Mouse (Mus musculus): ENCODE measurements around the gene Lgals7. TPM values are rescaled to one million over a fixed set of nuclear protein-coding genes. Genes with fewer than 3 reads are reported as not detected.
A peak's percentile ranks its signal among the peaks of the same experiment; 100 is the strongest.

The Lgals7 gene
- total and polyA plus RNA-seq, 2 experiments, result not detected

DNA sequence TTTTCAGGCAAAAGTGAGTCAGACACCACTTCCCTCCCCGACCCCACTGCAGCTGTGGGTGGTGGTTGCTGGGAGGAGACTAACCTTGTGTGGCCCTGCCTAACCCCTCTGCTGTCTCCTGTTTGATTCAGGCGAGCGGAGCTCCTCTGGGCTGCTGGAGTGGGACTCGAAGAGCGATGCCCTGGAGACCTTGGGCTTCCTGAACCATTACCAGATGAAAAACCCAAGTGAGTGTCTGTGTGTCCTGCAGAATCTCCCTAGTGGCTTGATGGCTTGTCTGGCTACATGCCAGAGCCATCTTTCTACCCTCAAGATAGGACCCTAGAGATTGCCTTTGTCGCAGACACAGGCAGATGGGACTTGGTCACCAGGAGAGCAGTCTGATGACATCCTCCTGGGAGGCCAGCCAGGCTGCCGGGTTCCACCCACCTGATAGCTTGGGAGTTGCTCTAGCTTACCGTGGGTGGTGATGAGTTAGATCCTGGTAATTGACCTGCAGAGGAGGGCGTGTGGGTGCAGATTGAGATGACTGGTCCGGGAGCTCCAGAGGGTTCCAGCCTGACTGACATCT is 42.3 kb upstream of the Lgals7 start:
- peaks cover 56% of the 10 kb centered on the region for H3K36me3 ChIP-seq (ENCODE audit: control insufficient read depth, insufficient read depth, low read length)
- H3K4me3 ChIP-seq (ENCODE audit: insufficient read depth, low read depth, low read length), result no peak overlapping the region
- WGBS, result 24% methylated on average over 10 of the region's 10 CpGs
- no peaks in the 10 kb centered on the region for H3K27me3 ChIP-seq (ENCODE audit: control insufficient read depth, insufficient read depth, low read length)
- H3K4me1 ChIP-seq (ENCODE audit: control insufficient read depth, insufficient read depth, low read length), result peaks cover 50% of the 10 kb centered on the region
- H3K79me2 ChIP-seq (ENCODE audit: control insufficient read depth, insufficient read depth, low read length), result peaks cover 2% of the 10 kb centered on the region; the same call in 1 of the 2 replicates
- TF ChIP-seq CTCF (IDR thresholded peaks at IDR 0.05; ENCODE audit: low read depth, low read length) (no peak), POLR2A (IDR thresholded peaks at IDR 0.05; ENCODE audit: extremely low read depth, insufficient read depth, low read length) (no peak)
- H3K9ac ChIP-seq (ENCODE audit: low read depth, low read length), result no peak overlapping the region
- peak overlapping the region; percentile 3 for H3K27ac ChIP-seq (replicated peaks; ENCODE audit: insufficient read depth, low read depth, low read length)
- peak; percentile 74 for DNase-seq (ENCODE audit: extremely low read depth, low read depth, low spot score)

DNA sequence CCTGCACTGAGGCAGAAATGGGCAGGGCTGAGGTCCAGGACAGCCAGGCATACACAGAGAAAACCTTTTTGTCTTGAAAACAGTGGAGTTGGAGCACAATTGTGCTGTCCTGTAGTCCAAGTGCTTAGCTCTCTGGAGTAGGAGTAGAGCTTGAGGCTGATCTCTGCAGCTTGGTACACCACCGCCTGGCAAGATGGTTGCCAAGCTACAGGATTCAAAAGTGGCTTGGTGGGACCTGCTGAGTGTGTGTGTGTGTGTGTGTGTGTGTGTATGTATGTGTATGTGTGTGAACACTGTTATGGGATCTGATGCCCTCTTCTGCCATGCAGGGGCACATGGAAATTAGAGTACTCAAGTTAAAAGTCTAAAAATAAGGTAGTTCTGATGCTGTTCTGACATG is 41.1 kb upstream of the Lgals7 start:
- H3K9ac ChIP-seq (ENCODE audit: low read depth, low read length), result no peak overlapping the region
- peak overlapping the region; percentile 36 for H3K27ac ChIP-seq (replicated peaks; ENCODE audit: insufficient read depth, low read depth, low read length)

DNA sequence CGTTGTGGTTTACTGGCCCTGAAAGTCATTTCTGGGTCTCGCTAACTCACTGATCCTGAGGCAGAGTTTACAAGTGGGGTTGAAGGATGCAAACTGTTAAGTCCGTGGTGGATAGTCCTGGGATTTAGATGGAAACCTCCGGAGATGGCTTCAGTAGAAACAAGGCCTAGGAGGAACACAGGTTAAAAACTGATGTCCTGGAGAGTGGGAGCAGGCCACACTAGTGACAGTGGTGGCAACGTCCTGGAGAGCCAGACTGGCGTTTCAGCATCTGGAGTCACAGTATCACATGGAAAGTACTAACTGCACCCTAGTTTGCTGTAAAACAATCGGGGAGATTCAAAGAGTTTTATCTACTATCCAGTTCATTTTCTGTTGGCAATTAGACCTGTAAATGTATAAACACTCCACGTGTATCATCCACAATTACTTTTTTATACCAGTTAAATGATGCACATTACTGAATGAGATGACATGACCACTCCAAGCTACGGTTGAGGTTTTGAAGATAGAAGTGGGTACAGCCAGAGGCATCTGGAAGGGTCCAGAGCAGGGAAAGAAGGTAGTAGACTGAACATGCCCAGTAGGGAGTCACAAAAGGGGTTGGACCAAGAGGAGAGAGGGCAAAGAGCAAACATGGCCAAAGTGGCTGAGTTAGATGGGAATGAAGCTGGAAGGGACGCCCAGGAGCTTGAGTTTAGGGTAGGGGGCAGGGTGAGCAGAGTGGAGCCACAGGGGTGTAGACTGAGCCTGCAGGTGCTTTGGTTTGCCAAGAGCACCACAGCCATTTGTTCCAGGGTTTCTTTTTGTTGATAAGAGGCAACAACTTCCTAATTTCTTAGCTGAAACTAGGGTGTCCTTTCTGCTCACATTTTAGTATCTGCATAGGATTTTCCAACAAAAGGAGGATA is 40.4 kb upstream of the Lgals7 start:
- no peaks in the 10 kb centered on the region for H3K27me3 ChIP-seq (ENCODE audit: control insufficient read depth, insufficient read depth, low read length)
- H3K36me3 ChIP-seq (ENCODE audit: control insufficient read depth, insufficient read depth, low read length), result peaks cover 43% of the 10 kb centered on the region
- H3K4me1 ChIP-seq (ENCODE audit: control insufficient read depth, insufficient read depth, low read length), result peaks cover 49% of the 10 kb centered on the region
- peak; percentile 70 for DNase-seq (ENCODE audit: extremely low read depth, low read depth, low spot score)
- 26% methylated on average over 10 of the region's 10 CpGs for WGBS
- peak overlapping the region; percentile 36 for H3K27ac ChIP-seq (replicated peaks; ENCODE audit: insufficient read depth, low read depth, low read length)
- no peak overlapping the region for H3K4me3 ChIP-seq (ENCODE audit: insufficient read depth, low read depth, low read length)
- TF ChIP-seq POLR2A (IDR thresholded peaks at IDR 0.05; ENCODE audit: extremely low read depth, insufficient read depth, low read length) (no peak), CTCF (IDR thresholded peaks at IDR 0.05; ENCODE audit: low read depth, low read length) (no peak)
- H3K79me2 ChIP-seq (ENCODE audit: control insufficient read depth, insufficient read depth, low read length), result peaks cover 3% of the 10 kb centered on the region; the same call in 1 of the 2 replicates
- H3K9ac ChIP-seq (ENCODE audit: low read depth, low read length), result peak overlapping the region; percentile 34; the same call in 1 of the 2 replicates

More for the DNA sequence above, 41.1 kb upstream of the Lgals7 start:
- H3K79me2 ChIP-seq (ENCODE audit: control insufficient read depth, insufficient read depth, low read length), result peaks cover 3% of the 10 kb centered on the region; the same call in 1 of the 2 replicates
- H3K4me1 ChIP-seq (ENCODE audit: control insufficient read depth, insufficient read depth, low read length), result peaks cover 51% of the 10 kb centered on the region
- no peaks in the 10 kb centered on the region for H3K27me3 ChIP-seq (ENCODE audit: control insufficient read depth, insufficient read depth, low read length)
- peaks cover 46% of the 10 kb centered on the region for H3K36me3 ChIP-seq (ENCODE audit: control insufficient read depth, insufficient read depth, low read length)
- H3K4me3 ChIP-seq (ENCODE audit: insufficient read depth, low read depth, low read length), result no peak overlapping the region
- no peak for TF ChIP-seq POLR2A (IDR thresholded peaks at IDR 0.05; ENCODE audit: extremely low read depth, insufficient read depth, low read length)
- no peak for TF ChIP-seq CTCF (IDR thresholded peaks at IDR 0.05; ENCODE audit: low read depth, low read length)
- WGBS, result 59% methylated on average over 1 of the region's 1 CpGs
- DNase-seq (ENCODE audit: extremely low read depth, low read depth, low spot score), result no peak

DNA sequence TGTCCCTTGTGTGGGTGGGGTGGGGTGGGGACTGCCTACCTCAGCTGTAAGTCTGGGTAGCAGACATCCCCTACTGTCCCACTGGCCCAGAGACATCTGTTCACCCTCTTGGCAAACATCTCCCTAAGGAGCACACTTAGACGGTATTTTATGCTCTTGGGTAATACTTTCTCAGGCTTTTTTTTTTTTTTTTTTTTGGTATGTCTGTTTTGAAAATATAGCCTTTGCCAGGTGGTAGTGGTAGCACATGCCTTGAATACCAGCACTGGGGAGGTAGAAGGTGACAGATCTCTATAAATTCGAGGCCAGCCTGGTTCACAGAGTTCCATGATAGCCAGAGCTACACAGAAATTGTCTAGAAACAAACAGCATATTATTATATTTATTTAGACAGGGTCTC is 39.7 kb upstream of the Lgals7 start:
- Histone ChIP-seq H3K79me2 (ENCODE audit: control insufficient read depth, insufficient read depth, low read length) (peaks cover 3% of the 10 kb centered on the region; the same call in 1 of the 2 replicates), H3K4me1 (ENCODE audit: control insufficient read depth, insufficient read depth, low read length) (peaks cover 47% of the 10 kb centered on the region), H3K27me3 (ENCODE audit: control insufficient read depth, insufficient read depth, low read length) (no peaks in the 10 kb centered on the region), H3K9ac (ENCODE audit: low read depth, low read length) (no peak overlapping the region), H3K27ac (replicated peaks; ENCODE audit: insufficient read depth, low read depth, low read length) (peak overlapping the region; percentile 94), H3K36me3 (ENCODE audit: control insufficient read depth, insufficient read depth, low read length) (peaks cover 42% of the 10 kb centered on the region), H3K4me3 (ENCODE audit: insufficient read depth, low read depth, low read length) (no peak overlapping the region)
- no peak for DNase-seq (ENCODE audit: extremely low read depth, low read depth, low spot score)
- TF ChIP-seq CTCF (IDR thresholded peaks at IDR 0.05; ENCODE audit: low read depth, low read length) (no peak), POLR2A (IDR thresholded peaks at IDR 0.05; ENCODE audit: extremely low read depth, insufficient read depth, low read length) (no peak)
- WGBS, result 27% methylated on average over 2 of the region's 2 CpGs

DNA sequence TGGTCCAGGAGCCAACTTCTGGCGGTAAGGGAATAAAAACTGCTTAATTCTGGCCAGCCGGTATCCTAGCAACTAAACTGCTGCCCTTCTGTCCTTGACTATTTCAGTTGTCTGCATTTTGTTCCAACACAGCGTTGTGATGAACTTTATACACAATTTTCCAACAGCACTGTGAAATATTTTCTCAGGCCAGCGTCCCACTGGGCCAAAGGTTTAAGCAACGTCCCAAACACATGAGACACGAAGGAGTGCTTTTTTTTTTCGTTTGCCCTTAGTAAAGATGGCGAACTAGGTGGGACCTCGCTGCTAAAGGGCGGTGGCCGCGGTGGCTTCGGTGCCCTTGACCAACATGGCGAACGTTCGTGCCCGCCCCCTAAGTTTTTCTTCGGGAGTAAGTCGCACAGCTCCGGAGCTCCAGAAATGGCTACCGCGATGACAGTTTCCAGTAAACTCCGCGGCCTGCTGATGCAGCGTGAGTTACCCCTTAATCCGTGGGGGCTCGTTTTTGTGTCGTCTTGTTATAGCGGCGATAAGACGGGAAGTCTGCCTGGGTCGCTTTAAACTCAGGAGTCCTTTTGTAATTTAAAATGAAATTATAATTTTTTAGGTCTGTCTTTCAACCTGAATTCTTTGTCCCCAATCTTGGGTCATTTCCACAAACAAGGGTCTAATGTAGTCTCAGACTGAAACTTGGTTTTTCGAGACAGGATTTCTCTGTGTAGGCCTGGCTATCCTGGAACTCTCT is 38.5 kb upstream of the Lgals7 start, which contains the start of gene Ech1:
Ech1 (plus strand) TSS at position 277 of the 745 bp plus-strand sequence.
- TF ChIP-seq POLR2A (IDR thresholded peaks at IDR 0.05; ENCODE audit: extremely low read depth, insufficient read depth, low read length) (peak; percentile 78; the same call in 1 of the 2 replicates), CTCF (IDR thresholded peaks at IDR 0.05; ENCODE audit: low read depth, low read length) (no peak)
- under 1% methylated on average over 33 of the region's 33 CpGs for WGBS
- peaks cover 42% of the 10 kb centered on the region for H3K4me1 ChIP-seq (ENCODE audit: control insufficient read depth, insufficient read depth, low read length)
- peak within 1 kb of the TSS; percentile 84 for H3K9ac ChIP-seq (ENCODE audit: low read depth, low read length)
- H3K27ac ChIP-seq (replicated peaks; ENCODE audit: insufficient read depth, low read depth, low read length), result peak within 1 kb of the TSS; percentile 94
- peaks cover 3% of the 10 kb centered on the region; the same call in 1 of the 2 replicates for H3K79me2 ChIP-seq (ENCODE audit: control insufficient read depth, insufficient read depth, low read length)
- H3K36me3 ChIP-seq (ENCODE audit: control insufficient read depth, insufficient read depth, low read length), result peaks cover 37% of the 10 kb centered on the region
- H3K27me3 ChIP-seq (ENCODE audit: control insufficient read depth, insufficient read depth, low read length), result no peaks in the 10 kb centered on the region
- peak within 1 kb of the TSS; percentile 60 for H3K4me3 ChIP-seq (ENCODE audit: insufficient read depth, low read depth, low read length)
- peak; percentile 100 for DNase-seq (ENCODE audit: extremely low read depth, low read depth, low spot score)

Data from liver, adult 2 months (tissue).